Mouse (Mus musculus) cerebellum, adult 2 months (tissue): ENCODE results near the gene Gm12253. TPM values are rescaled to one million over a fixed set of nuclear protein-coding genes. Genes with fewer than 3 reads are reported as not detected.

Experiments
- DNase-seq, 2 experiments: peaks; one replicate each; pipeline ENCODE4 v3.0.0; 2021
- H3K27ac ChIP-seq: fragments of 200-500 bp; 2 replicates; pipeline ENCODE4 v1.5.1; 2012; ENCODE audit warnings: low read length, control low read depth, inconsistent platforms; ENCODE audit not compliant: insufficient read depth
- H3K27me3 ChIP-seq: fragments of 200-500 bp; 2 replicates; pipeline ENCODE4 v1.6.1; 2012; ENCODE audit warnings: inconsistent platforms, mild to moderate bottlenecking, low read length, moderate library complexity; ENCODE audit not compliant: control insufficient read depth, insufficient read depth
- H3K4me1 ChIP-seq: fragments of 200-500 bp; 2 replicates; pipeline ENCODE4 v1.6.1; 2011; ENCODE audit warnings: low read length; ENCODE audit not compliant: control insufficient read depth, insufficient read depth
- H3K4me3 ChIP-seq: fragments of 200-500 bp; replicated peaks from 2 replicates; pipeline ENCODE3; 2011; ENCODE audit warnings: mild to moderate bottlenecking, low read depth, low read length, control low read depth; ENCODE audit not compliant: insufficient read depth
- CTCF ChIP-seq: fragments of 200-500 bp; IDR thresholded peaks from 2 replicates; pipeline ENCODE4 v1.5.1; 2011; ENCODE audit warnings: low read depth, mild to moderate bottlenecking, control low read depth, low read length, moderate library complexity, borderline replicate concordance; ENCODE audit not compliant: insufficient read depth
- POLR2A ChIP-seq: fragments of 200-500 bp; IDR thresholded peaks from 2 replicates; pipeline ENCODE4 v1.6.1; 2011; ENCODE audit warnings: low read length, control low read depth, borderline replicate concordance; ENCODE audit not compliant: insufficient read depth
- WGBS: fragments of 180-500 bp; shearing (Covaris S2); methylation state at CpG from one replicate; pipeline ENCODE4 v1.1.7; 2018; 5-methylcytosine and 5-hydroxymethylcytosine counted together
- polyA plus RNA-seq: library from polyadenylated mRNA; depleted of rRNA; stranded (reverse); fragments of >200 nt; gene quantifications from 2 replicates; pipeline ENCODE4 v1.2.3, GENCODE M21; 2012; rRNA removed

Gm12253 gene
- polyA plus RNA-seq, 1 experiment, result not detected

GRCm38 (mm10) chr11:58453592-58453991 lies 21.2 kb downstream of the Gm12253 start:
- TF ChIP-seq POLR2A, result no peak
- no peak for TF ChIP-seq CTCF
- WGBS, result 74% methylated on average over 4 of the region's 4 CpGs

DNA sequence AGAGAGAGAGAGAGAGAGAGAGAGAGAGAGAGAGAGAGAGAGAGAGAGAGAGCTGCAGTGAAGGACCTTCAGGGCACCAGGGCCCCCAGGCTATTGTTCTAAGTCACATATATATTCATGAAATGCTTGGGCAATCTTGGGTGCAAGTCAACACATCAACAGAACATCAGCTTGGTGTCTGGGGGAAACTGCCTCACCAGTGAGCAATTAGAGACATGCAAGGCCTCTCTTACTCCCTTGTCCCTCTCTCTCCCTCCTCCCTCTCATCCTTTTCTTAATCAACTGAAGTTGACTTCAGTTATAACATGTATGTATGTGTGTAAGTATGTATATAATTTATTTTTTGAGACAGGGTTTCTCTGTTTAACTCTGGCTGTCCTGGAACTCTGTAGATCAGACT lies 29.8 kb downstream of the Gm12253 start, which contains the start of gene Olfr30:
TSS of gene Olfr30 (minus strand) at position 101 of the 400 bp plus-strand sequence.
- Histone ChIP-seq H3K4me1 (no peaks in the 10 kb centered on the region), H3K4me3 (no peak within 1 kb of the TSS), H3K27me3 (no peaks in the 10 kb centered on the region), H3K27ac (no peak within 1 kb of the TSS)
- DNase-seq, result no peak
- TF ChIP-seq POLR2A (no peak), CTCF (no peak)

More at GRCm38 (mm10) chr11:58453592-58453991, 21.2 kb downstream of the Gm12253 start:
- no peak for DNase-seq
- H3K27me3 ChIP-seq, result no peaks in the 10 kb centered on the region; the same call in 1 of the 2 replicates
- H3K4me1 ChIP-seq, result no peaks in the 10 kb centered on the region
- H3K27ac ChIP-seq, result no peak overlapping the region
- no peak overlapping the region for H3K4me3 ChIP-seq

Other genes with a start within 250 kb of the Gm12253 start
- 3.3 and 4.9 TPM in 2 replicates for gene Igtp, start 233.0 kb upstream of the Gm12253 start, polyA plus RNA-seq
- 3.2 and 3.4 TPM in 2 replicates for gene Irgm2, start 232.9 kb upstream of the Gm12253 start, polyA plus RNA-seq
- gene 4930438A08Rik, start 157.8 kb upstream of the Gm12253 start, polyA plus RNA-seq, result 0.06 TPM in 1 of 2 replicates, not detected in the other
- gene Zfp692, start 125.5 kb upstream of the Gm12253 start, polyA plus RNA-seq, result 74.5 and 81.1 TPM in 2 replicates
- gene Zfp672, start 102.2 kb upstream of the Gm12253 start, polyA plus RNA-seq, result 45.5 and 45.9 TPM in 2 replicates
- 63.3 and 64.5 TPM in 2 replicates for gene Sh3bp5l, start 101.8 kb upstream of the Gm12253 start, polyA plus RNA-seq
- 0.08 and 0.10 TPM in 2 replicates for gene Lypd8, start 53.5 kb upstream of the Gm12253 start, polyA plus RNA-seq
- gene 1810065E05Rik, start 11.4 kb upstream of the Gm12253 start, polyA plus RNA-seq, result not detected in 2 replicates
- gene Lypd9, start 20.4 kb downstream of the Gm12253 start, polyA plus RNA-seq, result not detected in 2 replicates
- not detected in 2 replicates for gene Olfr30, start 29.7 kb downstream of the Gm12253 start, polyA plus RNA-seq
- not detected in 2 replicates for gene Olfr332, start 60.0 kb downstream of the Gm12253 start, polyA plus RNA-seq
- not detected in 2 replicates for gene Olfr331, start 70.0 kb downstream of the Gm12253 start, polyA plus RNA-seq
- gene Olfr330, start 102.3 kb downstream of the Gm12253 start, polyA plus RNA-seq, result not detected in 2 replicates
- gene Olfr329-ps, start 113.9 kb downstream of the Gm12253 start, polyA plus RNA-seq, result not detected in 2 replicates
- 0.07 and 0.11 TPM in 2 replicates for gene Olfr328, start 123.1 kb downstream of the Gm12253 start, polyA plus RNA-seq
- 0.08 TPM in 1 of 2 replicates, not detected in the other for gene Olfr224, start 138.0 kb downstream of the Gm12253 start, polyA plus RNA-seq
- not detected in 2 replicates for gene Olfr325, start 145.2 kb downstream of the Gm12253 start, polyA plus RNA-seq
- not detected in 2 replicates for gene Olfr324, start 162.6 kb downstream of the Gm12253 start, polyA plus RNA-seq
- gene 2210407C18Rik, start 183.5 kb downstream of the Gm12253 start, polyA plus RNA-seq, result not detected in 2 replicates
- gene Olfr323, start 197.9 kb downstream of the Gm12253 start, polyA plus RNA-seq, result not detected in 2 replicates
- 0.28 and 0.29 TPM in 2 replicates for gene Trim58, start 207.9 kb downstream of the Gm12253 start, polyA plus RNA-seq
- gene Olfr322, start 226.2 kb downstream of the Gm12253 start, polyA plus RNA-seq, result not detected in 2 replicates
- not detected in 2 replicates for gene Olfr320, start 248.5 kb downstream of the Gm12253 start, polyA plus RNA-seq